Mouse (Mus musculus) Patski (cell line): ENCODE data around the gene Psme3. TPM values are rescaled to one million over a fixed set of nuclear protein-coding genes. Genes with fewer than 3 reads are reported as not detected.
A peak's percentile ranks its signal among the peaks of the same experiment; 100 is the strongest.
"Not testable (repeated sequence)": the region's sequence is repeated elsewhere in the genome, so short reads cannot be mapped to it uniquely, and the experiment has no call there.

Source experiments
- ATAC-seq: fragments of 100-300 bp; one replicate; pipeline ENCODE4 v1.8.0; 2021
- CTCF ChIA-PET: fragments of 350-600 bp; sonication (Branson Sonifier 250); formaldehyde crosslinking; loops from one replicate; lab custom pipeline; 2022; ENCODE audit warnings: inconsistent platforms; lab: Charles Lee
- POLR2A ChIA-PET: fragments of 350-600 bp; sonication (Branson Sonifier 250); formaldehyde crosslinking; loops from one replicate; lab custom pipeline; 2022; ENCODE audit warnings: antibody characterized with exemption, inconsistent platforms; lab: Charles Lee
- DNase-seq: peaks from one replicate; pipeline ENCODE4 v3.0.0-alpha.2; 2011; ENCODE audit warnings: low read depth, low spot score
- H3K27me3 ChIP-seq: fragments of 371-371 bp; one replicate; pipeline ENCODE4 v1.5.1; 2021
- CTCF ChIP-seq: fragments of 100-300 bp; IDR thresholded peaks from one replicate; pipeline ENCODE4 v1.5.1; 2021
- in situ Hi-C: fragments of 300-500 bp; cut with MboI; formaldehyde crosslinking; loops from 3 replicates; pipeline ENCODE4 v1.11.1; 2018; ENCODE audit warnings: low pct_unique_long_range_greater_than_20kb, mixed read lengths
- polyA plus RNA-seq: library from polyadenylated mRNA; unstranded; gene quantifications from one replicate; pipeline ENCODE4 v1.2.3, GENCODE M21; 2021

Gene Psme3
- polyA plus RNA-seq, 1 experiment from 2014 or later: 101 TPM

DNA sequence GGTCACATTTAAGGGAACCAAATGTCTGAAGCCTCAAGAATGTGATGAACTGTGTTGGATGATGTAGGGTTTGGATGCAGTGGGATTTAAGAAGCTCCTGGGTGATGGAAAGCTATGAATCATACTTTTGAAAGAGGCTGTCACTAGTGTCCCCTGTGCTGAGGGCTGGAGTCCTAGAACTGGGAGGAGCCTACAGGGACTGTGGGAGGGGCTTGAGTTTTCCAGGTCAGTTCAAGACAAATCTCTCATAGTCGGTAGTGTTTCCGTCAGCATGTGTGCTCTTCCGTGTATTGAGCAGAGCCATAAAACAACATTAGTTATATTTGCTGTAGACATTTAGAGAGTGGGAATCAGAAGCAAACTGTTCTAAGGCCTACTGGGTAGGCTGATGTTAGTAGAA, 11.3 kb downstream of the Psme3 start:
- TF ChIP-seq CTCF: no peak
- in situ Hi-C loops: no loop called here
- CTCF ChIA-PET: interaction anchor here (1.1 kb wide), 1 partner anchor 68 kb away, joined by 4 read pairs; no protein-coding TSS in a partner anchor
- ATAC-seq (no peak), DNase-seq (no peak)
- no peaks in the 10 kb centered on the region for H3K27me3 ChIP-seq
- POLR2A ChIA-PET: interaction anchor here (1.1 kb wide), 1 partner anchor 68 kb away, joined by 3 read pairs; no protein-coding TSS in a partner anchor

DNA sequence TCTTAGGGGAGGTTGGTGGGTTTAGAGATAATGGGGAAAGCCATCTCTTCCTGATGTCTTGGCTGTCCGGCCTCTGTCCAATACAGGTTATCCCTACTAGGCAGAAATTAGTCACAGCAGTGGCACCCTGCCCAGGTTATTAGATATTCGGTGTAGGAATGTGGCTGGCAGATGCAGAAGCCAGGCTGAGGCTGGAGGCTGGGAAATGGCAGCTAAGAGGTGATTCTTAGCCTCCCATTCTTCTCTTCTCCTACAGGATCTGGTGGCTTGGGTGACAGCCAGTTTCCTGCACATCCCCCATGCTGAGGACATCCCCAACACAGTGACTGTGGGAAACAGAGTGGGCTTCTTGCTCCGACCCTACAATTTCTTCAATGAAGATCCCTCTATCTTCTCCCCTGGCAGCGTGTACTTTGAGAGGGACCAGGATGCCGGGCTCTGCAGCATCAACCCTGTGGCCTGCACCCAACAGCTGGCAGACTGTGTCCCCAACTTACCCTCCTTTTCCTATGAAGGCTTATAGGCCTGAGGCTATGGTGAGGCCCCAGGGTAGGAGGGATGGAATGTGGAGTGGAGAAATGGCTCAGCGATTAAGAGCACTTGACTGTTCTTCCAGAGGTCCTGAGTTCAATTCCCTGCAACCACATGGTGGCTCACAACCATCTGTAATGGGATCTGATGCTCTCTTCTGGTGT, 13.1 kb downstream of the Psme3 start:
- TF ChIP-seq CTCF: no peak
- ChIA-PET CTCF (no interaction called here), POLR2A (no interaction called here)
- in situ Hi-C loops: no loop called here
- no peaks in the 10 kb centered on the region for H3K27me3 ChIP-seq
- DNase-seq: peak; percentile 31
- ATAC-seq: peak; percentile 37

DNA sequence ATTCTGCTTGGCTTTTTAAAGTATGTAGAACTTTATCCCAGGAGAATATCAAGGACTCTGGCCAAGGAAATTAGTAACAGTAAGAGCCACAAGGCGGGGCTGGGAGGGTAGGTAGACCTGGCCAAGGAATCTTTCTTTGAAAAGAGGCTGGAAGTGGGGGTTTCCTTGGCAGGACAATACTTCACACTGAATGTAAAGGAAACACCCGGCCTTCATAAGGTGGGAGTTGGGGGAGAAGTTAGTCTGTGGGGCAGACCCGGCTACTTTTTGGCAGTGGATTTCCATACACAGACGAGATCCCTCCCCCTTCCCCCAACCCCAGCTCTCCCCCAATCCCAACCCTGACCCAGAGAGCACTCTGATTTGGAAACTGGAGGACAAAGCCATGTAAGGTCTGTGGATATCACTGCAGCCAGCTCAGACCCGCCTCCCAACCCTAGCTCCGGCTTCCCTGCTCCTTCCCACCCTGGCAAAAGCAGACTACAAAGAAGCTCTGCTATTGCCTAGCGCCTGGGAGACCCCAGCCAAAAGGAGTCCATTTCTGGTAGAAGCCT, 14.4 kb downstream of the Psme3 start, which contains the start of gene Aoc3:
Aoc3 (plus strand) TSS at position 235 of the 554 bp plus-strand sequence.
- TF ChIP-seq CTCF: no peak
- ChIA-PET CTCF (no interaction called here), POLR2A (no interaction called here)
- ATAC-seq: no peak
- H3K27me3 ChIP-seq: no peaks in the 10 kb centered on the region
- DNase-seq: no peak
- in situ Hi-C loops: no loop called here

DNA sequence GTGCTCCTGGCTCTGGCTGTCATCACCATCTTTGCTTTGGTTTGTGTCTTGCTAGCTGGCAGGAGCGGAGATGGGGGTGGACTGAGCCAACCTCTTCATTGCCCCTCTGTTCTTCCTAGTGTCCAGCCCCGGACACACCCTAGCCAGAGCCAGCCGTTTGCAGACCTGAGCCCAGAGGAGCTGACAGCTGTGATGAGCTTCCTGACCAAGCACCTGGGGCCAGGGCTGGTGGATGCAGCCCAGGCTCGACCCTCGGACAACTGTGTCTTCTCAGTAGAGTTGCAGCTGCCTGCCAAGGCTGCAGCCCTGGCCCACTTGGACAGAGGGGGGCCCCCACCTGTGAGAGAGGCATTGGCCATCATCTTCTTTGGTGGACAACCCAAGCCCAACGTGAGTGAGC, 14.9 kb downstream of the Psme3 start:
- ATAC-seq, POLR2A ChIA-PET, DNase-seq, CTCF ChIA-PET, in situ Hi-C loops, H3K27me3 ChIP-seq: not testable (repeated sequence)

DNA sequence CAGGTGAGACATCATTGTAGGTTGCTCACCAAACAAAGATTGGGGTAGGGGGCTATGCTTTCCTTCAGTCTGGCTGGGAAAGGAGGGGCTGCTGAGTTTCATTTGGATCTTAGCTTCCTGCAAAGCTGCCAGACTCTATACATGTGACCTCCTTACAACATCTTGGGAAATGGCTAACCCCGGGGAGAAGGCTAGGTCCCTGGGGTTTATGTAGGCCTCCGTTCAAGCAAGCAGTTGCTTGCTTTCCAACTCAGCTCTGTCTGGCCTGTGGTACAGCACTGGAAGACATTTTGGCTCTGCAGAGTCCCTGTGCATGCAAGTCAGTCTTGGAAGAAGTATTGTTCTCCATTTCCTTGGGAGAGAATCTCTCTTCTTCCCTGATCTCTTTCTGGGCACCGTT, 16.5 kb downstream of the Psme3 start:
- DNase-seq: no peak
- no peak for ATAC-seq
- ChIA-PET CTCF (no interaction called here), POLR2A (no interaction called here)
- in situ Hi-C loops: no loop called here
- TF ChIP-seq CTCF: no peak
- no peaks in the 10 kb centered on the region for H3K27me3 ChIP-seq

DNA sequence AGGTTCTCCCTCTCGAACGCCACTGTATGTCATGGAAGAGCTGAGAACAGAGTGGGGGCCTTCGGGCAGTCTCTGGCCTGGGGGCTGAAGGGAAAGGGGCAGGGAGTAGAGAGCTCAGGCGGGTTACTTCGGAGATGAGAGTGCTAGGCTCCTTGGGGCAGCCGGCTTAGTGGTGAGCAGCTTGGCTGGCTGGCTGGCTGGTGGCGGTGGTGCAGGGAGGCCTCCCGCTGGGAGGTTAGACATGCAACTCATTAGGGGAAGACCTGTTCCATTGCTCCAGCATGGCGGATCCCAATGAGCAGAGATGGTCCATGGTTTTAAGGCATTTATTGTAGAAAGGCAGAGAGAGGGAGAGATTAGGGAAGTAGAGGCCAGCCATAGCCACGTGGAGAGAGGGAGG, 18.0 kb downstream of the Psme3 start:
- in situ Hi-C loops: no loop called here
- TF ChIP-seq CTCF: no peak
- no peak for DNase-seq
- ChIA-PET CTCF (interaction anchor here (1.1 kb wide), 1 partner anchor 16 kb away, joined by 3 read pairs; no protein-coding TSS in a partner anchor), POLR2A (no interaction called here)
- H3K27me3 ChIP-seq: no peaks in the 10 kb centered on the region
- ATAC-seq: no peak

DNA sequence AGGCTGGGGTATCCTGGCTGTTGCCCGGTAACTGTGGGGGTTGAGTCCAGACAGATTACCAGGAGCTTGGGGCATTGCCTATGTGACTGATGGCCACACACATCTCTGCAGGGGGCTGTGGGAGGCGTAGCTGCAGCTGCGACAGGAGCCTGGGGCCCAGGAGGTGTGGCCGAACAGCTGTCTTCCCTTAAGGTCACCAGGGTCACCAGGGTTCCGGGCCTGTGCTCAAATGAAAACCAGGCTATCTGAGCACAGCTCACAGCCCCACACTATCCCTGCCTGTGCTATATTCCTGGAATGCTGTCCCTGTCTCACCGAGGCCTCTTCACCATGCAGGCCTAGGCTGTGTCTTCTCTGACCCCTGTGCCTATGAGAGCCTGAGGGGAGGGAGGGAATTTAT, 18.5 kb downstream of the Psme3 start:
- in situ Hi-C loops: no loop called here
- DNase-seq: no peak
- no peak for ATAC-seq
- CTCF ChIA-PET: interaction anchor here (1.1 kb wide), 1 partner anchor 16 kb away, joined by 3 read pairs; no protein-coding TSS in a partner anchor
- no peak for TF ChIP-seq CTCF
- H3K27me3 ChIP-seq: no peaks in the 10 kb centered on the region
- POLR2A ChIA-PET: no interaction called here

DNA sequence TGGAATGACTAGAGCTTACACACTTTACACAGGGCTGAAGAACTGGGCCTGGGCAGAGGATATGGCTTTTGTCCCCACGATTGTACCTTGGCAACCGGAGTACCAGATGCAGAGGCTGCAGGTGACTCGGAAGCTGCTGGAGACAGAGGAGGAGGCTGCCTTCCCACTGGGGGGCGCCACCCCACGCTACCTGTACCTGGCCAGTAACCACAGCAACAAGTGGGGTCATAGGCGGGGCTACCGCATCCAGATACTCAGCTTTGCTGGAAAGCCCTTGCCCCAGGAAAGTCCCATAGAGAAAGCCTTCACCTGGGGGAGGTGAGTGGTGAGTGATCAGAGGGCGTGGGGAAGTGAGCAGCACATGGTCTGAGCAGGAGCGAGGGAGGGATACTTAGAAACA, 19.7 kb downstream of the Psme3 start:
- no peak for TF ChIP-seq CTCF
- DNase-seq: no peak
- in situ Hi-C loops: no loop called here
- H3K27me3 ChIP-seq: no peaks in the 10 kb centered on the region
- ChIA-PET CTCF (interaction anchor here (2.4 kb wide), 1 partner anchor 60 kb away, joined by 10 read pairs; no protein-coding TSS in a partner anchor), POLR2A (no interaction called here)
- no peak for ATAC-seq

DNA sequence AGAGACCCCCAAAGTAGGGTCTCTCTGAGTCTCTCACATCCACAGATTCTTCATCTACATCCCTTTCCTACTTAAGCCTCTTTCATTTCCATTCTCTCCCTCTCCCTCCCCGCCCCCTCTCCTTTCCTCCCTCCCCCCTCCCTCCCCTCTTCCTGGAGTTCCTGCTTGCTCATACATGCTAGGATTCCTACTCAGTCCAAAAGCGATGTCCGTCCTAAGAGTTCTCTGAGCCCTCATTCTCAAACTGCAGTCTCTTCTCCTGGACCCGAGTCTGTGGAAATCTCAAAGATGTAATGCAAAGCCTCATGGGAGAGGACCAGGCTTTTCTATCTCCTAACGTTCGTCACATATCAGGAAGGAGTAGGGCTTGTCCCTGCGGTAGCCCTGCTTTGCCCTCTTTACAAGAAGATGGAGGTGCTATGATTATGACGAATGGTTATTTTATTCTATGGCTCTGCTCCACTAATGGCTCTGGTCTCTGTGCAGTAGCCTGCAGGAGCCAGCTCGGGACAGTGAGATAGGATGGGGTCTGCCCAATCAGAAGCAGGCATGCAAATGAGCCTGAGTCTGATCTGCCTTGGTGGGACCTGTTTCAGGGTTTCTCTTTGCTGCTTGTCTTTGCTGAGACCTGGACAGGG, 22.2 kb downstream of the Psme3 start:
- ChIA-PET POLR2A (interaction anchor here (0.6 to 1.2 kb wide), 3 partner anchors 8 to 77 kb away, joined by 3 read pairs; no protein-coding TSS in a partner anchor), CTCF (interaction anchor here (0.9 kb wide), 1 partner anchor 14 kb away, joined by 3 read pairs; no protein-coding TSS in a partner anchor)
- DNase-seq (no peak), ATAC-seq (peak; percentile 55)
- in situ Hi-C loops: no loop called here
- no peak for TF ChIP-seq CTCF
- peaks cover 9% of the 10 kb centered on the region for H3K27me3 ChIP-seq

DNA sequence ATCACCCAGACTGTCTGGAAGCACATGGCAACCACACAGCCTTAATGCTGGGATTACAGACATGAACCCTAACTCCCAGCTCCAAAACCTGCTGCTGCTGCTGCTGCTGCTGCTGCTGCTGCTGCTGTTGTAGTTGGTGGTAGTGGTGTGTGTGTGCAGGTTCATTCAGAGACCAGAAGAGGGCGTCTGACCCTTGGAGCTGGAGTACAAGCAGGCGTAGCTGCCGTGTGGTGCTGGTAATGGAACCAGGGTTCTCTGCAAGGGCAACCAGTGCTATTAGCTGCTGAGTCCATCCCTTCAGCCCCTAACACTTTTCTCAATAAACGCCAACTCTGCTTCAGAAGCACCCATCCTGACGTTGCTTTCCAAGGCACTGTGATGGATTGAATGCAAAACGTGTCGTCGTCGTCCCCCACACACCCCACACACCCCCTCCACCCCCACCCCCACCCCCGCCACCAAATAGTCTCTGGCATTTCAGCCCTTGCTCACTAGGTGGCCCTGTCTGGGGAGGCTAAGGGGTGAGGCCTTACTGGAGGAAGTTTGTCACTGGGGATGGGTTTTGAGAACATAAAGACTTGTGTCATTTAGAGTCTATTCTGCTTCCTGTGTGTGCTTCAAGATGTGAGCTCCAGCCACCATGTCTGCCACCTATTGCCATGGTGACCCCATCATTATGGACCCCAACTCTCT, 31.2 kb downstream of the Psme3 start:
- ATAC-seq (no peak), DNase-seq (no peak)
- H3K27me3 ChIP-seq: peaks cover 4% of the 10 kb centered on the region
- CTCF ChIA-PET: interaction anchor here (1.6 kb wide), 1 partner anchor 12 kb away, joined by 3 read pairs; no protein-coding TSS in a partner anchor
- TF ChIP-seq CTCF: no peak
- POLR2A ChIA-PET: interaction anchor here (1.0 kb wide), 1 partner anchor 22 kb away, joined by 3 read pairs; no protein-coding TSS in a partner anchor
- in situ Hi-C loops: no loop called here
